Mouse (Mus musculus) kidney, postnatal 10 days (tissue): ENCODE measurements around the gene Gcnt4.

Experiments used
- DNase-seq: peaks from one replicate; pipeline ENCODE4 v3.0.0; 2021; ENCODE audit warnings: mixed read lengths

Gcnt4 gene

DNA sequence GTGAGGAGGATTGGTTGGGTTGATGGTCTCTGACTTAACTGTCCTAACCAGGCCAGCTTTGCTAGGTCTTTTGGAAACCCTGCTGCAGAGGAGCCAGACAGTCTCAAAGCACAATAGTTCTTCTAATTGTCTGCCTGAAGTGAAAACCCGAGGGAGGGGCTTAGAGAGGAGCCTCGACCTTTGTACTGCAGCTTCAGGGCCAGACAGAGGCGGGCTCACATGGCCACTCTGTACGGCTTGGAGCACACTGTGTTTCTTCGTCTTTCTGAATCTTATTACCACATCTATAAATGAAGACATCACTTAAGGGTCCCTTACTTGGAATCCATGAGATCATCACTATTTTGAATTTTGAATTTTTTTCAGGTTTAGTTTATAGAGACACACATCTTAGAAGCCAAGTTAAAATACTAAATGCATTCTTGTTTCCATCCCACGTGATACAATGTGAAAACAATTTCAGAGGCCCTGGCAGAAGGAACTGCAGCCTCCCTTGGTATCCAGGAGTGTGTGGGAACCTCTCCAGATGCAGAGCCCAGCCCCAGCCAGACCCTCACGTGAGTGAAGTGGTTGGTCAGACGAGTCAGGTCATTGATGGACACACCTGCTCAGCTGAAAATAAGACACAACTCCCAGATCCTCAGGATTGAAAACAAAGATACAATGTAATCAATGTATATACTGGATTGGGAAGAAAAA, 69.0 kb downstream of the Gcnt4 start:
- DNase-seq, result peak; percentile 23

DNA sequence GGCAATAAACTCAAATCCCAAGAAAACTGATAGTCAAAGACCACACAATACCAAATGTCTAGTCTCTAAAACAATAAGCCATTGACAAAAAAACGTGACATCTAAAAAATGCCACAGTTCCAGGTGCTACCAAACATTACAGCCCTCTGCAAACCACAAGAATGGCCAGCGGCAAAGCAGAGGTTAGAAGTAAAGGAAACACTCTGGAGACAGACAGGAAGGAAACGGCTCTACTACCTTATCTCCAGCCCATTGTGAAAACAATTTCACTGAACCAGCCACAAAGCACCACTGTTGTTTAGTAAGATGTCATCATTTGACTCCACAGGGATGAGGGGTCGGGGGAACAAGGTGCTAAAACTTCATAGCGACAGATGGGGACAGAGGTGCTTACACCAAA, 70.8 kb downstream of the Gcnt4 start:
- no peak for DNase-seq

GRCm38 (mm10) chr13:96997080-96997479, 72.6 kb downstream of the Gcnt4 start:
- DNase-seq, result no peak
